In genomic region chr5:43441306-43441705, GRCm38 (mm10) we compare ENCODE assay signal across 17 mouse cellular contexts.
DNase-seq lines count a peak whose midpoint lies in the region; ATAC-seq and TF ChIP-seq lines count a peak whose summit lies in the region.
"Had no signal": no experiment of that assay in that cellular context is flagged by ENCODE, and none has a peak within 500 bp of the region (broad histone marks: within the 10 kb centered on the region; RNA-seq: fewer than 3 reads in every experiment).

No protein-coding gene starts in this region.

- H3K4me1 ChIP-seq in heart, embryonic 10.5 days = no peaks in the 10 kb centered on the region
- H3K4me1 ChIP-seq: hindbrain, embryonic 15.5 days; liver, embryonic 13.5 days; stomach, embryonic 15.5 days had no signal

- CTCF ChIA-PET in Patski (lab: Charles Lee) = interaction anchor here (1.0 kb wide), 1 partner anchor 18 kb away, joined by 3 read pairs; no protein-coding TSS in a partner anchor

- H3K9me3 ChIP-seq in heart, embryonic 10.5 days = no peaks in the 10 kb centered on the region
- H3K9me3 ChIP-seq: forebrain, embryonic 13.5 days; hindbrain, embryonic 15.5 days; liver, embryonic 13.5 days; stomach, embryonic 15.5 days had no signal

- POLR2A ChIA-PET in Patski (lab: Charles Lee) = interaction anchor here (1.0 kb wide), 1 partner anchor 10 kb away, joined by 3 read pairs; no protein-coding TSS in a partner anchor

- in situ Hi-C loops in Patski (cut with MboI; ENCODE audit: low pct_unique_long_range_greater_than_20kb) = no loop called here

- 56% methylated on average over 3 of the region's 3 CpGs for WGBS in heart, embryonic 10.5 days

- peak; percentile 73 for ATAC-seq in Patski
- no peak for ATAC-seq in granulocyte monocyte progenitor cell, adult 5-6 weeks (replicated peaks; ENCODE audit: poor library complexity, severe bottlenecking)
- ATAC-seq: activated CD4-positive, CD25-positive, alpha-beta regulatory T cell, adult 4 months; forebrain, embryonic 13.5 days had no signal

- intact Hi-C loops in heart, postnatal 14 days (cut with DNase I) = no loop called here

- no peak overlapping the region for H3K4me3 ChIP-seq in heart, embryonic 10.5 days
- H3K4me3 ChIP-seq: forebrain, embryonic 13.5 days; hindbrain, embryonic 15.5 days; layer of hippocampus, adult 2 months; liver, embryonic 13.5 days; stomach, embryonic 15.5 days had no signal

- TF ChIP-seq CTCF in Patski (IDR thresholded peaks at IDR 0.05) = no peak

- H3K27ac ChIP-seq in heart, embryonic 10.5 days = no peak overlapping the region
- H3K27ac ChIP-seq: forebrain, embryonic 13.5 days; hindbrain, embryonic 15.5 days; layer of hippocampus, adult 2 months; liver, embryonic 13.5 days; stomach, embryonic 15.5 days had no signal

- H3K36me3 ChIP-seq in heart, embryonic 10.5 days = no peaks in the 10 kb centered on the region
- H3K36me3 ChIP-seq: hindbrain, embryonic 15.5 days; liver, embryonic 13.5 days; stomach, embryonic 15.5 days had no signal

- H3K27me3 ChIP-seq in heart, embryonic 10.5 days (ENCODE audit: insufficient read depth, poor library complexity, severe bottlenecking) = no peaks in the 10 kb centered on the region
- no peaks in the 10 kb centered on the region for H3K27me3 ChIP-seq in Patski
- H3K27me3 ChIP-seq: forebrain, embryonic 13.5 days; hindbrain, embryonic 15.5 days; liver, embryonic 13.5 days; stomach, embryonic 15.5 days had no signal

- peak; percentile 77 to 81 for DNase-seq in heart, adult 18-20 months
- DNase-seq in heart, embryonic 10.5 days (ENCODE audit: low spot score) = no peak
- DNase-seq in Patski (ENCODE audit: low read depth, low spot score) = peak; percentile 38
- DNase-seq in heart, postnatal 14 days = peak; percentile 33 to 47
- peak; percentile 13 to 31 for DNase-seq in kidney, postnatal 4 days
- DNase-seq in cerebellum, adult 8-10 months = no peak
- DNase-seq in T-cell, adult 2 months (ENCODE audit: low spot score) = no peak
- DNase-seq: B cell, adult 2 months; cerebellum, adult 2 months; liver, embryonic 13.5 days; thymus, postnatal 36 days had no signal

Comparison
In these comparisons a context has a peak if more than half of its experiments do, and no peak if none do; other contexts are left out.
1. DNase-seq: peak in heart, adult 18-20 months (2 of 2), Patski (single experiment), heart, postnatal 14 days (2 of 2) and kidney, postnatal 4 days (2 of 2); none in heart, embryonic 10.5 days (single experiment), cerebellum, adult 8-10 months (single experiment) and T-cell, adult 2 months (single experiment).